Mouse (Mus musculus): Measurements from ENCODE around the gene Cdc42ep1.

GRCm38 (mm10) chr15:78845321-78845720, 2.9 kb downstream of the Cdc42ep1 start:
- TF ChIP-seq CTCF (IDR thresholded peaks at IDR 0.05; ENCODE audit: low read depth) (no peak), EP300 (IDR thresholded peaks at IDR 0.05; ENCODE audit: low read depth) (no peak)
